Mouse (Mus musculus) myocyte (in vitro differentiated cells): ENCODE measurements at regions not wholly inside any gene's neighbourhood (a gene's known extent, or its start where the extent isn't known, plus 50 kb on each side); places are given as distances from the start of the nearest gene placed in this dataset.

Experiments
- H3K27me3 ChIP-seq: one replicate; pipeline ENCODE4 v1.6.1; 2011; ENCODE audit not compliant: control insufficient read depth, insufficient read depth, insufficient read length
- H3K36me3 ChIP-seq: one replicate; pipeline ENCODE4 v1.6.1; 2011; ENCODE audit not compliant: control insufficient read depth, insufficient read depth
- H3K4me2 ChIP-seq: one replicate; pipeline ENCODE4 v1.6.1; 2011; ENCODE audit warnings: low read depth, control low read depth
- H3K4me3 ChIP-seq: one replicate; pipeline ENCODE4 v1.5.1; 2011; ENCODE audit warnings: mild to moderate bottlenecking, control low read depth, moderate library complexity
- H3K79me2 ChIP-seq: one replicate; pipeline ENCODE4 v1.6.1; 2011; ENCODE audit not compliant: control insufficient read depth, insufficient read depth
- H3ac ChIP-seq: one replicate; pipeline ENCODE4 v1.6.1; 2011; ENCODE audit not compliant: control insufficient read depth, insufficient read length
- CEBPB ChIP-seq: IDR thresholded peaks from 2 replicates; pipeline ENCODE4 v1.6.1; 2011; ENCODE audit warnings: mild to moderate bottlenecking, moderate library complexity; ENCODE audit not compliant: poor library complexity, insufficient read depth, severe bottlenecking
- E2F4 ChIP-seq: IDR thresholded peaks from one replicate; pipeline ENCODE4 v1.6.1; 2011; ENCODE audit warnings: mild to moderate bottlenecking, control low read depth, moderate library complexity; ENCODE audit not compliant: insufficient read depth
- MAX ChIP-seq: IDR thresholded peaks from one replicate; pipeline ENCODE4 v1.6.1; 2011; ENCODE audit warnings: low read depth, mild to moderate bottlenecking, control low read depth
- MYOD1 ChIP-seq, 3 experiments: IDR thresholded peaks; one replicate each; pipeline ENCODE4 v1.6.1; 2011; ENCODE audit warnings: control low read depth in 2 of 3, low read depth in 2 of 3, mild to moderate bottlenecking in 2 of 3, moderate library complexity in 1 of 3; ENCODE audit not compliant: insufficient read length in 2 of 3, control insufficient read depth in 1 of 3
- MYOG ChIP-seq, 3 experiments: IDR thresholded peaks; one replicate each; pipeline ENCODE4 v1.6.1; 2011; ENCODE audit warnings: control low read depth in 2 of 3, low read depth in 2 of 3, mild to moderate bottlenecking in 2 of 3; ENCODE audit not compliant: insufficient read length in 2 of 3, control insufficient read depth in 1 of 3, insufficient read depth in 1 of 3
- POLR2A ChIP-seq: IDR thresholded peaks from one replicate; pipeline ENCODE4 v1.6.1; 2011; ENCODE audit warnings: low read depth, mild to moderate bottlenecking, control low read depth, moderate library complexity; ENCODE audit not compliant: insufficient read length
- POLR2AphosphoS2 ChIP-seq: IDR thresholded peaks from one replicate; pipeline ENCODE4 v1.6.1; 2011; ENCODE audit warnings: low read depth, control low read depth; ENCODE audit not compliant: insufficient read length
- REST ChIP-seq: IDR thresholded peaks from one replicate; pipeline ENCODE4 v1.6.1; 2011; ENCODE audit warnings: mild to moderate bottlenecking, control low read depth, moderate library complexity; ENCODE audit not compliant: insufficient read depth, insufficient read length
- SRF ChIP-seq: IDR thresholded peaks from one replicate; pipeline ENCODE4 v1.6.1; 2011; ENCODE audit warnings: low read depth; ENCODE audit not compliant: control insufficient read depth, insufficient read length
- TCF12 ChIP-seq: IDR thresholded peaks from one replicate; pipeline ENCODE4 v1.6.1; 2011; ENCODE audit warnings: mild to moderate bottlenecking, control low read depth; ENCODE audit not compliant: poor library complexity, insufficient read depth, severe bottlenecking
- TCF3 ChIP-seq: IDR thresholded peaks from one replicate; pipeline ENCODE4 v1.6.1; 2011; ENCODE audit warnings: low read depth, control low read depth; ENCODE audit not compliant: insufficient read length
- USF1 ChIP-seq: IDR thresholded peaks from one replicate; pipeline ENCODE4 v1.6.1; 2011; ENCODE audit warnings: low read depth, mild to moderate bottlenecking, control low read depth, moderate library complexity

DNA sequence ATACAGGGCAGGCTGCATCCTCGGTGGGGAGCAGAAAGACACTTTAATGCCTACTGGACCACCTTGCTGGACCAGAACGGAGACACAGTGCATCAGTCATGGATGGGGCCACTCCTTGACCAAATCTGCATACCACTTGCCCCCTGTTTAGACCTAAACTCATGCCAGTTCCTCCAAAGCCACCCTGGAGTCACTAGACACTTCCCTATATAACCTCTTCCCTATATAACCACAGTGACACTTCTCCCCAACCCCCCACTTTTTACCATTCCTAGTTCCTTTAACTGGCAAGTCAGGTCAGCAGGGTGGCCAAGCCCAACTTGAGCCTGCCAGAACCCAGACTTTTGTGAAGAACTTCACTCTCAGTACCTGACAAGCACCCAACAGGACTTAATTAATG, 80.2 kb upstream of the Ankrd50 start:
- no peak overlapping the region for H3K4me3 ChIP-seq
- no peak overlapping the region for H3ac ChIP-seq
- H3K27me3 ChIP-seq, result no peaks in the 10 kb centered on the region
- H3K36me3 ChIP-seq, result no peaks in the 10 kb centered on the region
- no peak overlapping the region for H3K4me2 ChIP-seq
- TF ChIP-seq MYOD1 (IDR thresholded peaks at IDR 0.05; ENCODE audit: control insufficient read depth in 1 of 3, insufficient read length in 2 of 3, low read depth in 2 of 3) (no peak), SRF (no peak), MAX (no peak), POLR2A (no peak), E2F4 (no peak), TCF12 (no peak), CEBPB (no peak), USF1 (no peak), TCF3 (no peak), POLR2AphosphoS2 (no peak), MYOG (IDR thresholded peaks at IDR 0.05; ENCODE audit: control insufficient read depth in 1 of 3, insufficient read depth in 1 of 3, insufficient read length in 2 of 3, low read depth in 2 of 3) (no peak), REST (no peak)
- H3K79me2 ChIP-seq, result no peaks in the 10 kb centered on the region

DNA sequence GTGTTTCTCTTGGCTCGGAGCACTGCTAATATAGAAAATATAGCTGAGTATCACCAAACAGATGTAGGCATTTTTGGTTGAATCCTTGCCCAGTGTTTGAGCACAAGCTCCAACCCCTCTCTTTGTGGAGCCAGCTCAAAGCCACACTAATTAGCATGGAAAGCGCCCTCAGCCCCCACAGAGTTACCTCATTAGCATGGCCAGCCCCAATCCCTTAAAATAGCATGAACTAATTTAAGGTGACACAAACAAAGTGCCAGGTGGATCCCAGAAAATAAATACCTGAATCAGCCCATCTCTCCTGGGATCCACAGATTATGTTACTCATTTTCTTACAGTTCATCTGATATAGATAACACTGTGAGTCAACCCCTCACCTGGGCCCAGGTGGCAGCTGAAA, 79.7 kb upstream of the Ankrd50 start:
- H3K27me3 ChIP-seq, result no peaks in the 10 kb centered on the region

DNA sequence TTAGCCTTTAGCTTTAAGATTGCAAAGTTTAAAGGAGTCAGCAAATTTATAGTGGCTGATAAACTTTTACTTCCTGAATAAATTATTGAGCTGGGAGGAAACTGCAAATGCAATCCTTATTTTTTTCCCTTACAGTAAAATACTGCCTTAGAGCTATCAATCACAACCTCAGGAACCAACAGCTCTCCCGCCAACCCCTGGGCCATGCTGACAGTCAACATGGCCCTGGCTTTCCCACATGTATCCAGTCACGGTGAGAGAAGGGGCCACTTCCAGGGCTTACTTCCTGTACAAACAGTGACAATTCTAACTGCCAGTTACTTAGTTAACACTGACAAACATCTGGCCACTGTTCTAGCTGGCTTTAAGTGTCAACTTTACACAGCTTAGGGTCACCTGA, 76.5 kb upstream of the Ankrd50 start:
- Histone ChIP-seq H3K27me3 (no peaks in the 10 kb centered on the region), H3K36me3 (no peaks in the 10 kb centered on the region), H3ac (no peak overlapping the region), H3K79me2 (no peaks in the 10 kb centered on the region), H3K4me3 (no peak overlapping the region), H3K4me2 (no peak overlapping the region)
- TF ChIP-seq CEBPB (no peak), REST (no peak), USF1 (no peak), MAX (no peak), MYOG (IDR thresholded peaks at IDR 0.05; ENCODE audit: control insufficient read depth in 1 of 3, insufficient read depth in 1 of 3, insufficient read length in 2 of 3, low read depth in 2 of 3) (no peak)

More for the DNA sequence above, 79.7 kb upstream of the Ankrd50 start:
- H3K4me2 ChIP-seq, result no peak overlapping the region
- no peak overlapping the region for H3K4me3 ChIP-seq
- no peaks in the 10 kb centered on the region for H3K79me2 ChIP-seq
- no peaks in the 10 kb centered on the region for H3K36me3 ChIP-seq
- TF ChIP-seq E2F4 (no peak), MYOG (IDR thresholded peaks at IDR 0.05; ENCODE audit: control insufficient read depth in 1 of 3, insufficient read depth in 1 of 3, insufficient read length in 2 of 3, low read depth in 2 of 3) (no peak), SRF (no peak), MAX (no peak), MYOD1 (IDR thresholded peaks at IDR 0.05; ENCODE audit: control insufficient read depth in 1 of 3, insufficient read length in 2 of 3, low read depth in 2 of 3) (no peak), CEBPB (no peak), POLR2AphosphoS2 (no peak), TCF12 (no peak)
- no peak overlapping the region for H3ac ChIP-seq

DNA sequence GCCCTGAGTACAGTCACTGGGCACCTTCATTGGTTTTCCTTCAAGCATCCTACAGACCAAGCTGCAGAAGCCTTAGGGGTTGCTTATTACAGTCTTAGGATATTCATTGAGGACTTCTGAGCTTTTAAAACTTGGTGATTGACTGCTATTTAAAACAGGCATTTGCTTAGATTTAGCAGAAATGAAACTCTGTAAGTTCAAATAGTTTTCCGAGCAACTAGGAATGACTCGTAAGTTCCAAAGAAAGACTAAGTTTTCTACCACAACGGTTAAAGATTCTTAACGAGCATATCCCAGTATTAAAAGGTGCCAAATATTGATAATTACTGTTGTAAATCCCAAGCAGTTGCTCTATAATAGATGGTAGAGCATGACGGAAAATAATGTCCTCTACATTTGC, 71.3 kb upstream of the Ankrd50 start:
- Histone ChIP-seq H3K27me3 (no peaks in the 10 kb centered on the region), H3ac (no peak overlapping the region), H3K4me3 (no peak overlapping the region), H3K4me2 (no peak overlapping the region), H3K79me2 (no peaks in the 10 kb centered on the region), H3K36me3 (no peaks in the 10 kb centered on the region)
- TF ChIP-seq E2F4 (no peak), CEBPB (no peak), TCF12 (no peak)

DNA sequence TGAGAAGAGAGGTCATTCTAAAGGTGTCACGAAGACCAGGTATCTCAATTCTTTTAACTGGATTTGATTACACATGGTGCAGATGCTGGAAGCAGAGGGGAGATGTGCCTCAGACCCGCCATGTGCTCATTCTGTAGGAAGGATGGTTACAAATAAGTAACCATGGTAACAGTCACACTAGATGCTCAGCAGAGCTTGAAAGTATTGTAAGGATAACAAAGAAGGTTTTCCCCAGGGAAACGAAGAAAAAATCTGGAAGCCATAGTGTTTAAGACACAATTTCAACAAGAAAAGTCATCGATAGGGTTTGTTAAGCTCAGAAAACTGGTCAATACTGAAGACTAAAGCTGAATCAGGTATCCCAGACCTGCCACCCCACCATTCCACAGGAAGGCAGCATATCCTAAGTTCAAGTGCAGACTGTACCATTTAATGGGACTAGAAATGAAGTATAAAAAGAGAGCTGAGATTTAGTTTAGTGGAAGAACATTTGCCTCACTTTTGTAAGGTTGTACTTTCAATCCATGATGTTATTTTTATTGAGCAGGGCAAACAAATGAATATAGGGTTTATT, 68.9 kb upstream of the Ankrd50 start:
- Histone ChIP-seq H3ac (no peak overlapping the region), H3K79me2 (no peaks in the 10 kb centered on the region), H3K4me3 (no peak overlapping the region), H3K27me3 (no peaks in the 10 kb centered on the region), H3K36me3 (no peaks in the 10 kb centered on the region), H3K4me2 (no peak overlapping the region)
- TF ChIP-seq MYOD1 (IDR thresholded peaks at IDR 0.05; ENCODE audit: control insufficient read depth in 1 of 3, insufficient read length in 2 of 3, low read depth in 2 of 3) (no peak), POLR2A (no peak)

DNA sequence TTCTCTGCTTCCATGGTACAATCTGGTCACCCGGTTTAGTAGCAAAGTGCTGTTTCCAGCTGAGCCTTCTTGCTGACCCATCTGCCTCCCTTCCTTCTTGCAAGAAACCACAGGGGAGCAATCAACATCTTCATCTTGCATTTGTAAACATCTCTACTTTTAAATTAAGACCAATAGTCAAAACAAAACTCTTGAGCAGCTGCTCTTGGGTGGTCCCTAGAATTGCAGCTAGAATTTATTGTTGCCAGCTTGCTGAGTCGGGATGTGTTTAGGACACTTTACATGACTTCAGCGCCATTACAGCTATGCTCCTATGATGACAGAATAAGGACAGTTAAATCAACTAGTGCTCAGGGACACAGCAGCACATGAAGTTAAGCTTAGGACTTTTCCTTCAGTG, 62.4 kb upstream of the Ankrd50 start:
- Histone ChIP-seq H3K4me2 (no peak overlapping the region), H3ac (no peak overlapping the region), H3K27me3 (no peaks in the 10 kb centered on the region), H3K79me2 (no peaks in the 10 kb centered on the region), H3K4me3 (no peak overlapping the region), H3K36me3 (no peaks in the 10 kb centered on the region)
- no peak for TF ChIP-seq MAX
- TF ChIP-seq E2F4, result no peak
- TF ChIP-seq CEBPB, result no peak
- TF ChIP-seq MYOD1 (IDR thresholded peaks at IDR 0.05; ENCODE audit: control insufficient read depth in 1 of 3, insufficient read length in 2 of 3, low read depth in 2 of 3), result no peak
- TF ChIP-seq TCF3, result no peak
